Mouse (Mus musculus) liver, embryonic 15.5 days (tissue): ENCODE measurements around the gene Wapl. TPM values are rescaled to one million over a fixed set of nuclear protein-coding genes. Genes with fewer than 3 reads are reported as not detected.

Experiments used
- ATAC-seq: fragments of 200-750 bp; cut with Nextera tagmentation; 2 replicates; pipeline ENCODE4 v1.8.0; 2017; ENCODE audit warnings: moderate number of reproducible peaks, mild to moderate bottlenecking, moderate library complexity; ENCODE audit not compliant: insufficient read depth
- H3K27ac ChIP-seq: fragments of 300-500 bp; sonication (generic); replicated peaks from 2 replicates; pipeline ENCODE4 v1.5.1; 2015; ENCODE audit warnings: mild to moderate bottlenecking, inconsistent platforms
- H3K27me3 ChIP-seq: fragments of 300-500 bp; sonication (generic); 2 replicates; pipeline ENCODE4 v1.6.1; 2015; ENCODE audit warnings: mild to moderate bottlenecking, inconsistent platforms
- H3K36me3 ChIP-seq: fragments of 300-500 bp; sonication (generic); replicated peaks from 2 replicates; pipeline ENCODE4 v1.6.1; 2015; ENCODE audit warnings: moderate library complexity, mild to moderate bottlenecking, inconsistent platforms
- H3K4me1 ChIP-seq: fragments of 300-500 bp; sonication (generic); replicated peaks from 2 replicates; pipeline ENCODE4 v1.6.1; 2015; ENCODE audit warnings: inconsistent platforms
- H3K4me2 ChIP-seq: fragments of 300-500 bp; sonication (generic); 2 replicates; pipeline ENCODE4 v1.6.1; 2015; ENCODE audit warnings: moderate library complexity, mild to moderate bottlenecking, inconsistent platforms
- H3K4me3 ChIP-seq: fragments of 300-500 bp; sonication (generic); replicated peaks from 2 replicates; pipeline ENCODE4 v1.5.1; 2015; ENCODE audit warnings: mild to moderate bottlenecking, inconsistent platforms
- H3K9ac ChIP-seq: fragments of 300-500 bp; sonication (generic); 2 replicates; pipeline ENCODE4 v1.6.1; 2015; ENCODE audit warnings: moderate library complexity, mild to moderate bottlenecking, inconsistent platforms
- H3K9me3 ChIP-seq: fragments of 300-500 bp; sonication (generic); replicated peaks from 2 replicates; pipeline ENCODE4 v1.6.1; 2016; ENCODE audit warnings: inconsistent platforms
- WGBS: fragments of 180-500 bp; shearing (Covaris S2); methylation state at CpG from one replicate; pipeline ENCODE4 v1.1.7; 2015; ENCODE audit warnings: mixed read lengths; ENCODE audit not compliant: insufficient replicate concordance; 5-methylcytosine and 5-hydroxymethylcytosine counted together
- polyA plus RNA-seq: library from polyadenylated mRNA; unstranded; fragments of >200 nt; fragmentation: Nextera tagmentation; extraction: Ambion mirVana; gene quantifications from 2 replicates; pipeline ENCODE4 v1.2.1, GENCODE M21; 2015

The Wapl gene
- 22.9 TPM in 2 replicates for polyA plus RNA-seq

DNA sequence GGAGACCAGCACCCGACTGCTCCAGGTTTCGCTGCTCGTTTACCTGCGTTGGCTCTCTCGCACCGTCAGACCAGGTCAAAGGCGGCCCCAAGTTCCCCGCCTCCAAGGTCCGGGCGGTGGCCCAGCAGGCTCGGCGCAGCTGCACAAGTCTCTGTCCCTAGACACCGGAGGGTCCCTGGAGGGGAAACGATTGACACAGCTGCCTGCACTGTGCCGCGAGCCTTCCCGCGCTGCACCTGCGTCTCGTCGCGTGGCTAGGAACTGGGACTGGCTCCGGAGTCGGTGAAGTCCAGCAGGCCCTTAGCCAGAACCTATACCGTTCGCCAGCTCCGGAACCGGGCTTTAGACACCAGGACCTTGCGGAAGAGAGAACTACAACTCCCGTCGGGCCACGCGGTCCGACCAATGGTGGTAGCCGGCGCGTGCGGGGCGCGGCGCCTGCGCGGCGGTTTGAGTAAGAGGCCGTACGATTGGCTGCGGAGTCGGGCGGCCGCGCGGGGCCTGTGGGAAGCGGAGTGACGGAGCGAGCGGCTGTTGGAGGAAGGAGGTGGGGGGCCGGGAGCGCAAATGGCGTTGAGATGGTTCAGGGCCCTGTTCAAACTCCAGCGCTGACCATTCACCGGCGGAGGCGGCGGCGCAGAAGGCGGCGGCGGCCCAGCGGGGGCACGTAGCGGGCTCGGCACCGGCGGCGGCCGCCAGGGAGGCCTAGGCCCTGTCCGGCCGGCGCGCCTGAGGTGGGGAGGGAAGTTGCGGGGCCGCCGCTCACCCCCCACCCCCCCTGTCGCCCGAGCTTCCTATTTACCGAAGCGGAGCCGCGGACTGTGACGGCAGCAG, at the start of gene Wapl:
Gene Wapl (plus strand): TSS at position 534 of the 834 bp plus-strand sequence.
- Histone ChIP-seq H3K27ac (peak within 1 kb of the TSS; percentile 97), H3K36me3 (peaks cover 17% of the 10 kb centered on the region), H3K4me3 (peak within 1 kb of the TSS; percentile 93), H3K9ac (peak within 1 kb of the TSS; percentile 99), H3K27me3 (no peaks in the 10 kb centered on the region), H3K4me2 (peak within 1 kb of the TSS; percentile 73), H3K4me1 (peaks cover 49% of the 10 kb centered on the region), H3K9me3 (no peaks in the 10 kb centered on the region)
- peak; percentile 96 for ATAC-seq
- under 1% methylated on average over 81 of the region's 90 CpGs for WGBS

DNA sequence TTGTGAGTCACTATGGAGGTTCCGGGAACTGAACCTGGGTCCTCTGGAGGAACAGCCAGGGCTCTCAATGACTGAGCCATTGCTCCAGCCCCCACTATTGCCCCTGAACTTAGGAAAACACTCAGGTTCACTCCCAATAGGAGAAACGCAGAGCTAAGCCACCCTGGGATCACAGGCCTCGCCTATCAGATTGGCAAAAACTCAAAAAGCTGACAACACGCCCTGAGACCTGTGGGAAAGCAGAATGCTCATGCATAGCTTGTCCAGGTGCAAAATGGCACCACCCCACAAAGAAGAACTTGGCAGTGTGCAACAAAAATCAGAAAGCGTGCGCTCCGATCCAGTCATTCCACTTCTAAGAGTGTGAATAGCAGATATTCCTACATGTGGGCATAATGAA, 46.9 kb upstream of the Wapl start:
- 71% methylated on average over 7 of the region's 7 CpGs for WGBS
- no peak for ATAC-seq
- H3K36me3 ChIP-seq: no peaks in the 10 kb centered on the region

DNA sequence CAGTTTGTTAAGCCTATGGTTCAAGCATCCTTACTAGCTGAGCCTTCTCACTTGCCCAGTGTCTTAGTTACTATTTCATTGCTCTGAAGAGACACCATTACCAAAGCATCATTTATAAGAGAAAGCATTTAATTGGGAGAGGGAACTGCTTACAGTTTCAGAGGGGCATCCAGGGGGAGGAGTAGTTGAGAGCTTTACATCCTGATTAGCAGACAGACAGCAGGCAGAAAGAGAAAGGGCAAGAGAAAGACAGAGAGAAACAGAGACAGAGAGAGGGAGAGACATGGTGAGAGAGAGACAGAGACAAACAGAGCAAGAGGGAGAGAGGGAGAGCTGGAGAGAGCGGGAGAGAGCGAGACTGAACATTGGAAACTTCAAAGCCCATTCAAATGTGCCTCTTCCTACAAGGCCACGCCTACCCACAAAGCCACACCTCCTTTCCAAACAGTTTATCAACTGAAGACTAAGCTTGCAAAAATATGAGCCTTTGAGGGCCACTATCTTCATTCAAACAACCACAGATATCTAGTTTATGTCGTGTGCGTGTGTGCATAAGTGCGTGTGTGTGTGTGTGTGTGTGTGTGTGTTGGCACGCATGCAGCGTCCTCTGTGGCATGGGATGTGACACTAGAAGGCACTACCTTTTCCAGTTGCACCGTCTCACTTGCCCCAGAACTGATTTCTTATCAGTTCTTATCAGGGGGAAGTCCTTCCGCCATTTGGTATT, 40.8 kb upstream of the Wapl start:
- H3K9me3 ChIP-seq: no peaks in the 10 kb centered on the region
- no peak overlapping the region for H3K9ac ChIP-seq
- peak overlapping the region; percentile 58 for H3K4me2 ChIP-seq
- H3K27ac ChIP-seq: peak overlapping the region; percentile 70
- peak overlapping the region; percentile 31 for H3K4me3 ChIP-seq
- H3K36me3 ChIP-seq: no peaks in the 10 kb centered on the region
- H3K27me3 ChIP-seq: no peaks in the 10 kb centered on the region
- peak; percentile 73 for ATAC-seq
- WGBS: 22% methylated on average over 10 of the region's 10 CpGs
- peaks cover 23% of the 10 kb centered on the region for H3K4me1 ChIP-seq

More for the DNA sequence above, 46.9 kb upstream of the Wapl start:
- Histone ChIP-seq H3K9me3 (no peaks in the 10 kb centered on the region), H3K27me3 (no peaks in the 10 kb centered on the region), H3K4me1 (peaks cover 42% of the 10 kb centered on the region), H3K27ac (no peak overlapping the region), H3K9ac (no peak overlapping the region), H3K4me2 (no peak overlapping the region), H3K4me3 (no peak overlapping the region)

DNA sequence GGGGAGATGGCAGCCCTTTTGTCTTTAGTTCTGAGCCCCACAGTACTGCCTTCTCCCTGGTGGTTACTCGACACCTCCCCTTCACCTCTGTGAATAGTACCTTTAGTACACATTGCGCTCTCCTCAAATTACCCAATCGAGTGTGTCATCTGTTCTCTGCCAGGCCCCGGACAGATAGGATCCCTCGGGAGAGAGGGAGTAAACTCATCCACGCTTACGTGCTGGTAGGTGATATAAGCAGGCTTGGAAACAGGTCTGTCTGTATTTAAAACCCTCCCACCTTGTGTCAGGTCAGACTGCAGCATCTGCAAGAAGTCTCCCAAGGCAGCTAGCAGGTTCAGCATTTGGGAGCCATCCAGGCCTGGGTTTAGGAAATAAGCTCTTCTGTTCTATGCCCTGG, 38.5 kb upstream of the Wapl start:
- no peak overlapping the region for H3K4me3 ChIP-seq
- H3K9me3 ChIP-seq: no peaks in the 10 kb centered on the region
- WGBS: 54% methylated on average over 7 of the region's 7 CpGs
- no peaks in the 10 kb centered on the region for H3K27me3 ChIP-seq
- no peaks in the 10 kb centered on the region for H3K36me3 ChIP-seq
- H3K4me2 ChIP-seq: no peak overlapping the region
- peak; percentile 16; the same call in 1 of the 2 replicates for ATAC-seq
- no peak overlapping the region for H3K27ac ChIP-seq
- no peak overlapping the region for H3K9ac ChIP-seq
- peaks cover 23% of the 10 kb centered on the region for H3K4me1 ChIP-seq

DNA sequence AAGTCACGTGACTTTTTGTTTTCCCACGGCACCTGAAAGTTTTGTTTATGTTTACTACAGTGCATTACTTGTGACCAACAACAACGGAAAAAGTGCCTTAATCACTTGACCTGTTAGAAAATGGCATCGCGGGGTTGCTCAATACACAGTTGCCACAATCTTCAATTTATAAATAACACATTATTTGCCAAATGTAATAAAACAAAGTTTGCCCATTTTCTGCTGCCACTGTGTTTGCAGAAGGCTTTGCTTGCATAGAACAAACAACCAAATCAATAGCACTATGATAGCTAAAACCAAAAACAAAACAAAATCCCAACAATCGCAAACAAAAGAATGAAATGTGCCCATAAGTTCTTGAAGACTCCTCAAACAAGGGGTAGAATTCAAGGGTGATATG, 38.0 kb upstream of the Wapl start:
- Histone ChIP-seq H3K27ac (no peak overlapping the region), H3K4me3 (no peak overlapping the region), H3K9ac (no peak overlapping the region), H3K4me2 (no peak overlapping the region), H3K4me1 (peaks cover 23% of the 10 kb centered on the region), H3K27me3 (no peaks in the 10 kb centered on the region), H3K36me3 (no peaks in the 10 kb centered on the region), H3K9me3 (no peaks in the 10 kb centered on the region)
- WGBS: 79% methylated on average over 6 of the region's 6 CpGs
- no peak for ATAC-seq

DNA sequence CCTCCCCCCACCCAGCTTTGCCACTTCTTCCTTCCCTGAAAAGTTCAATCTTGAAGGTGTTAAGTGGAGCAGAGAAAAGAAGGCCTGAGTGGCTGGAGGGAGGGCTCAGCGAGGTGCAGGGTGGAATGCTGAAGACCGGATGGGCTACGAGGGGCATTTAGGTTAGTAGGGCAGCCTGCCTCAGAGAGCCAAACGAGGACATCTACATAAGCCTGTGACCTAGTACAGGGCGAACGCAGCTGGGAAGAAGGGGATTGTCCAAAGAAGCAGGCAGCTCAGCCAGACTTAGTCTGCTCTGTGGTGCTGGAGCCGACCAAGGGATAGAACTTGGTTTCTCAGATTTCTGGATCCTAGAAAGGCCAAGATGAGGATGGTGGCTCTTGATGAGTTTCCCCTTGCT, 29.6 kb upstream of the Wapl start:
- Histone ChIP-seq H3K4me1 (peaks cover 11% of the 10 kb centered on the region; the same call in 1 of the 2 replicates), H3K9me3 (no peaks in the 10 kb centered on the region), H3K36me3 (no peaks in the 10 kb centered on the region), H3K4me3 (no peak overlapping the region), H3K9ac (no peak overlapping the region), H3K4me2 (no peak overlapping the region), H3K27me3 (no peaks in the 10 kb centered on the region), H3K27ac (no peak overlapping the region)
- WGBS: 75% methylated on average over 7 of the region's 7 CpGs
- no peak for ATAC-seq

DNA sequence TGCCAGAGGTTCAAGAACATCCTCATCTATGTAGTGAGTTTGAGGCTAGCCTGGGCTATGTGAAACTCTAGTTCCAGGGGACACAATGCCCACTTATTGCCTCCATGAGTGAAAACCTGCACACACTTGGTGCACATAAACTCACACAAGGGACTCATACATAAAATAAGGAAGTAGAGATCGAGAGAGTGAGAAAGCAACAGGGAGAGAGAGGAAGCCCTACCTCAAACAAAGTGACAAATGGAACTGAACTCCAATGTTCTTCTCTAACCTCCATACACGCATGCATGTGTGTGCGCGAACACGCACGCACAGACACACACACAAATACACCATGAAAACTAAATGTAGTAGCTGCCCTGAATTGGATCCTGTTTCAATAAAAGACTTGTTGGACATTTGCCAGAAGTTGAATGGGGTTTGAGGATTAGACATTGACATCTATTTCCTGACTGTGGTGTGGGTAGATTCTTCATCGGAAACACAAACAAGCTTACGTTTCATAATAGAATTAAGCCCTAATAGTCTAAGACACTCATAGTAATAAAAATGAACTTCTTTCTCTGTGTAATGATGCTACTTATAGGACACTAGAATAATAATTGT, 25.8 kb upstream of the Wapl start:
- Histone ChIP-seq H3K4me3 (no peak overlapping the region), H3K4me1 (peaks cover 10% of the 10 kb centered on the region; the same call in 1 of the 2 replicates), H3K36me3 (no peaks in the 10 kb centered on the region), H3K27me3 (no peaks in the 10 kb centered on the region), H3K4me2 (no peak overlapping the region), H3K9me3 (no peaks in the 10 kb centered on the region), H3K9ac (no peak overlapping the region), H3K27ac (no peak overlapping the region)
- WGBS: 65% methylated on average over 8 of the region's 8 CpGs
- no peak for ATAC-seq

DNA sequence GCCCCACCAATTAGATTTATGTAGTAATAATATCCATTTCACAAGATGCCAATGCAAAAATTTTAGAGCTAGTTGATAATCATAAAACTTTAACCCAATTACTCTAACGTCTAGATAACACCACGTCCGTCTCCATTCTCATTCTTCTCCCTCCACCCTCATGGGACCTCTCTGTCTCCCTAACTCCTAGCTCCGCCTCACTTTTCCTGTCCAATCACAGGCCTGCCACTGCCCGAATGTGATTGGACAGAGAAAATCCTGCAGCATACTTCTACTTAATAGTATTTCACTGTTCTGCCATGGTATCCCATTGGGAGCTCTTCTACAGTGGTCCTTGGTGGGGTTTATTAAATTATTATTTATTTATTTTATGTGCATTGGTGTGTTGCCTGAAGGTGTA, 16.6 kb upstream of the Wapl start:
- H3K4me2 ChIP-seq: no peak overlapping the region
- ATAC-seq: no peak
- no peak overlapping the region for H3K27ac ChIP-seq
- peaks cover 37% of the 10 kb centered on the region for H3K4me1 ChIP-seq
- 87% methylated on average over 5 of the region's 5 CpGs for WGBS
- H3K4me3 ChIP-seq: no peak overlapping the region
- no peaks in the 10 kb centered on the region for H3K27me3 ChIP-seq
- no peak overlapping the region for H3K9ac ChIP-seq
- H3K9me3 ChIP-seq: no peaks in the 10 kb centered on the region
- H3K36me3 ChIP-seq: no peaks in the 10 kb centered on the region

DNA sequence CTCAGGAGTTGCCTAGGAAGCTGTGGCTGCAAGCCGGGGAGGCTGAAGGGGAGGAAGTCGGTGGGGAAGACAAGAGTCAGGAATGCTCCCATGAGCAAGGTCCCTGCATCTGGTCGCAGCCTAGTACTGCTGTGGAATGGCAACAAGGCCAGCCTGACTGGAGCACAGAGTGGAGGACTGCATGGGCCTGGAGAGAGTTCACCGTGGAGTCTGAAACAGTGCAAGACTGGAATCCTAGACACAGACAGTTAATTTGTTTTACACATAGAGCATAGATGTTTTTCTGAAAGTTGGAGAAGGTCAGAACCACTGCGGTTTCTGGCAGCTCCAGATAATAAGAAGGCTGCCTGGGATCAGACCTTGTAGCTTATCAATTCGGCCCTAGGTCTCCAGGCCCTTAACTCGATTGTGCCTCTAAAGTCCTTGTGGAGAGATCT, 13.4 kb upstream of the Wapl start:
- no peaks in the 10 kb centered on the region for H3K27me3 ChIP-seq
- peaks cover 46% of the 10 kb centered on the region for H3K4me1 ChIP-seq
- H3K27ac ChIP-seq: peak overlapping the region; percentile 100
- WGBS: 13% methylated on average over 7 of the region's 7 CpGs
- H3K36me3 ChIP-seq: no peaks in the 10 kb centered on the region
- H3K9ac ChIP-seq: peak overlapping the region; percentile 80
- H3K4me3 ChIP-seq: peak overlapping the region; percentile 69
- peak overlapping the region; percentile 91 for H3K4me2 ChIP-seq
- H3K9me3 ChIP-seq: no peaks in the 10 kb centered on the region
- ATAC-seq: peak; percentile 82

DNA sequence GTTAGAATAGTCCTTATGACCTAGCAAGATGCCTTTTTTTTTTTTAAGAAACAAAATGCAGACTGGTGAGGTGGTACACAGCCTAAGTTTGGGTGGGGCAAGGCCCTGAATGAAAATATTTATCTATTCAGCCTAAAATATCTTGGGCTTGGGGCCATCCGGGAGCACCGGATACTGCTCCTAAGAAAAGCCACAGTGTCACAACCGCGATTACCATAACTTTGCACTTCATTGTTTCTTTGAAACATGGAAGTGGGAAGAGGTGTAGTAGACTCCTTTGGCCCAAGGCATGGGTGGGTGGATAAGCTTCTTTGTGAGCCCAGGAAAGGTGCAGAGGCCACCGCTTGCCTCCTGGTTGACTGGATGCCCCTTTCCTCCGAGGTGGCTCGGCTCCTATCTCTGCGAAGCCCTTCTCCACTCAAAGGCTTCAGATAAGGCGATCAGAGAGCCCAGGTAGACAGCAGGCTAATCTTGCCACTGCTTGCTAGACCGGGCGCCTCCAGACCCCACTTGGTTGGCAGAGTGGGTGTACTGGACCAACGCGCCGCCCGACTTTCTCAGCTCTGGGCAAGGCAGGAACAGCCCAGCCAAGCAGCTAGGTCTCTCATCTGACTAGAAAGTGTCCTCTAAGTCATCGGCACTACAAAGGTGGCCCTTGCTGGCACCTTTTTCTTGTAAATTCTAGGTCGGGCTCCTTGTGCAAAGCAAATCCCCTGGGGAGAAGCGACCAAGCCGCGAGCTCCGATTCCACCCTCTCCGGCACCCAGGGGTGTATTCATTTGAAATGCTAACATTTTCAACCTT, 12.7 kb upstream of the Wapl start:
- no peaks in the 10 kb centered on the region for H3K36me3 ChIP-seq
- H3K4me1 ChIP-seq: peaks cover 45% of the 10 kb centered on the region
- peak overlapping the region; percentile 80 for H3K9ac ChIP-seq
- peak; percentile 63 for ATAC-seq
- WGBS: 6% methylated on average over 22 of the region's 22 CpGs
- H3K9me3 ChIP-seq: no peaks in the 10 kb centered on the region
- H3K27me3 ChIP-seq: no peaks in the 10 kb centered on the region
- peak overlapping the region; percentile 91 for H3K4me2 ChIP-seq
- peak overlapping the region; percentile 69 for H3K4me3 ChIP-seq
- peak overlapping the region; percentile 100 for H3K27ac ChIP-seq
